Mouse (Mus musculus) stomach, embryonic 14.5 days (tissue): ENCODE results near the gene Il4ra. TPM values are rescaled to one million over a fixed set of nuclear protein-coding genes. Genes with fewer than 3 reads are reported as not detected.

Experiments
- ATAC-seq: fragments of 200-750 bp; cut with Nextera tagmentation; 2 replicates; pipeline ENCODE4 v1.8.0; 2017; ENCODE audit warnings: low read depth, moderate TSS enrichment; ENCODE audit not compliant: insufficient number of reproducible peaks, insufficient read depth, low FRiP score
- H3K27ac ChIP-seq: fragments of 300-500 bp; sonication (generic); 2 replicates; pipeline ENCODE4 v1.5.1; 2014; ENCODE audit warnings: mild to moderate bottlenecking, low read length, moderate library complexity, mixed read lengths
- H3K27me3 ChIP-seq: fragments of 300-500 bp; sonication (generic); 2 replicates; pipeline ENCODE4 v1.6.1; 2014; ENCODE audit warnings: low read length, control low read depth, mixed read lengths; ENCODE audit not compliant: control insufficient read depth, insufficient read depth
- H3K36me3 ChIP-seq: fragments of 300-500 bp; sonication (generic); 2 replicates; pipeline ENCODE4 v1.6.1; 2014; ENCODE audit warnings: mild to moderate bottlenecking, control low read depth, low read length, moderate library complexity, mixed read lengths; ENCODE audit not compliant: control insufficient read depth, insufficient read depth
- H3K4me1 ChIP-seq: fragments of 300-500 bp; sonication (generic); 2 replicates; pipeline ENCODE4 v1.6.1; 2014; ENCODE audit warnings: low read length, control low read depth, mixed read lengths; ENCODE audit not compliant: control insufficient read depth, insufficient read depth
- H3K4me2 ChIP-seq: fragments of 300-500 bp; sonication (generic); replicated peaks from 2 replicates; pipeline ENCODE4 v1.6.1; 2014; ENCODE audit warnings: low read depth, low read length, control low read depth
- H3K4me3 ChIP-seq: fragments of 300-500 bp; sonication (generic); 2 replicates; pipeline ENCODE4 v1.5.1; 2014; ENCODE audit warnings: low read depth, low read length, control low read depth
- H3K9ac ChIP-seq: fragments of 300-500 bp; sonication (generic); replicated peaks from 2 replicates; pipeline ENCODE4 v1.6.1; 2014; ENCODE audit warnings: low read depth, mild to moderate bottlenecking, control low read depth, low read length, moderate library complexity, mixed read lengths
- H3K9me3 ChIP-seq: fragments of 300-500 bp; sonication (generic); 2 replicates; pipeline ENCODE4 v1.6.1; 2016; ENCODE audit warnings: low read depth, low read length, control low read depth; ENCODE audit not compliant: control insufficient read depth
- WGBS: fragments of 180-500 bp; shearing (Covaris S2); extraction: QIAGEN DNeasy Blood & Tissue Kit; methylation state at CpG from one replicate; pipeline ENCODE4 v1.1.7; 2014; 5-methylcytosine and 5-hydroxymethylcytosine counted together
- polyA plus RNA-seq: library from polyadenylated mRNA; unstranded; fragments of >200 nt; fragmentation: Nextera tagmentation; extraction: Ambion mirVana; gene quantifications from 2 replicates; pipeline ENCODE4 v1.2.1, GENCODE M21; 2014

Gene Il4ra
- polyA plus RNA-seq, 1 experiment from 2014 or later, result 6.3 TPM

GRCm38 (mm10) chr7:125580220-125580549 is 28.3 kb downstream of the Il4ra start:
- Histone ChIP-seq H3K4me3 (no peak overlapping the region), H3K36me3 (no peaks in the 10 kb centered on the region; the same call in 1 of the 2 replicates), H3K4me2 (no peak overlapping the region), H3K27ac (no peak overlapping the region), H3K4me1 (peaks cover 25% of the 10 kb centered on the region; the same call in 1 of the 2 replicates), H3K9me3 (no peaks in the 10 kb centered on the region), H3K9ac (no peak overlapping the region), H3K27me3 (no peaks in the 10 kb centered on the region)
- no peak for ATAC-seq
- WGBS, result 86% methylated on average over 1 of the region's 1 CpGs

- H3K4me1 ChIP-seq, result peaks cover 25% of the 10 kb centered on the region; the same call in 1 of the 2 replicates
- 8% methylated on average over 16 of the region's 16 CpGs for WGBS
- H3K9me3 ChIP-seq, result no peaks in the 10 kb centered on the region
- ATAC-seq, result no peak; the same call in 1 of the 2 replicates
- H3K9ac ChIP-seq, result 0 out of 2 replicates have a peak overlapping the region, but pooled peaks have one; percentile 21
- no peaks in the 10 kb centered on the region; the same call in 1 of the 2 replicates for H3K36me3 ChIP-seq
- H3K27ac ChIP-seq, result no peak overlapping the region
- H3K4me3 ChIP-seq, result peak overlapping the region; percentile 27
- no peaks in the 10 kb centered on the region for H3K27me3 ChIP-seq
- H3K4me2 ChIP-seq, result peak overlapping the region; percentile 77
Observed at GRCm38 (mm10) chr7:125580625-125581316, 28.9 kb downstream of the Il4ra start.

- H3K4me1 ChIP-seq, result peaks cover 25% of the 10 kb centered on the region; the same call in 1 of the 2 replicates
- 3% methylated on average over 21 of the region's 21 CpGs for WGBS
- H3K9ac ChIP-seq, result 0 out of 2 replicates have a peak overlapping the region, but pooled peaks have one; percentile 21
- peak overlapping the region; percentile 27 for H3K4me3 ChIP-seq
- no peaks in the 10 kb centered on the region for H3K9me3 ChIP-seq
- no peaks in the 10 kb centered on the region for H3K27me3 ChIP-seq
- ATAC-seq, result peak; percentile 70; the same call in 1 of the 2 replicates
- no peaks in the 10 kb centered on the region; the same call in 1 of the 2 replicates for H3K36me3 ChIP-seq
- H3K27ac ChIP-seq, result no peak overlapping the region
- H3K4me2 ChIP-seq, result peak overlapping the region; percentile 77
Observed at GRCm38 (mm10) chr7:125581317-125581672, 29.4 kb downstream of the Il4ra start.

GRCm38 (mm10) chr7:125583325-125584004 is 31.5 kb downstream of the Il4ra start:
- Histone ChIP-seq H3K9ac (no peak overlapping the region), H3K9me3 (no peaks in the 10 kb centered on the region), H3K4me3 (no peak overlapping the region), H3K36me3 (no peaks in the 10 kb centered on the region), H3K4me2 (no peak overlapping the region), H3K27ac (no peak overlapping the region), H3K27me3 (no peaks in the 10 kb centered on the region), H3K4me1 (0 out of 2 replicates have a peak, but pooled peaks cover 7% of the 10 kb centered on the region)
- WGBS, result 80% methylated on average over 6 of the region's 6 CpGs
- no peak for ATAC-seq

GRCm38 (mm10) chr7:125584005-125584369 is 32.1 kb downstream of the Il4ra start:
- no peak overlapping the region for H3K27ac ChIP-seq
- H3K4me1 ChIP-seq, result 0 out of 2 replicates have a peak, but pooled peaks cover 7% of the 10 kb centered on the region
- H3K4me3 ChIP-seq, result no peak overlapping the region
- no peak for ATAC-seq
- H3K4me2 ChIP-seq, result no peak overlapping the region
- 84% methylated on average over 5 of the region's 5 CpGs for WGBS
- no peak overlapping the region for H3K9ac ChIP-seq
- no peaks in the 10 kb centered on the region for H3K36me3 ChIP-seq
- no peaks in the 10 kb centered on the region for H3K9me3 ChIP-seq
- H3K27me3 ChIP-seq, result no peaks in the 10 kb centered on the region

GRCm38 (mm10) chr7:125586355-125586754 is 34.4 kb downstream of the Il4ra start:
- Histone ChIP-seq H3K36me3 (no peaks in the 10 kb centered on the region), H3K4me1 (no peaks in the 10 kb centered on the region), H3K27me3 (no peaks in the 10 kb centered on the region), H3K4me2 (no peak overlapping the region), H3K9me3 (no peaks in the 10 kb centered on the region), H3K9ac (no peak overlapping the region), H3K27ac (no peak overlapping the region), H3K4me3 (no peak overlapping the region)
- WGBS, result 99% methylated on average over 23 of the region's 23 CpGs
- ATAC-seq, result no peak

GRCm38 (mm10) chr7:125588721-125589120 is 36.8 kb downstream of the Il4ra start:
- H3K9me3 ChIP-seq, result no peaks in the 10 kb centered on the region
- no peak for ATAC-seq
- no peaks in the 10 kb centered on the region for H3K27me3 ChIP-seq
- WGBS, result 82% methylated on average over 4 of the region's 4 CpGs
- no peak overlapping the region for H3K4me2 ChIP-seq
- no peak overlapping the region for H3K9ac ChIP-seq
- no peak overlapping the region for H3K27ac ChIP-seq
- H3K36me3 ChIP-seq, result no peaks in the 10 kb centered on the region
- H3K4me1 ChIP-seq, result no peaks in the 10 kb centered on the region
- no peak overlapping the region for H3K4me3 ChIP-seq

GRCm38 (mm10) chr7:125589896-125590295 is 38.0 kb downstream of the Il4ra start:
- H3K9me3 ChIP-seq, result no peaks in the 10 kb centered on the region
- H3K4me2 ChIP-seq, result no peak overlapping the region
- ATAC-seq, result no peak
- no peaks in the 10 kb centered on the region for H3K27me3 ChIP-seq
- H3K36me3 ChIP-seq, result no peaks in the 10 kb centered on the region
- no peak overlapping the region for H3K4me3 ChIP-seq
- no peak overlapping the region for H3K9ac ChIP-seq
- 85% methylated on average over 7 of the region's 7 CpGs for WGBS
- no peak overlapping the region for H3K27ac ChIP-seq
- no peaks in the 10 kb centered on the region for H3K4me1 ChIP-seq
